Mouse (Mus musculus) heart, postnatal 0 days (tissue): ENCODE results near the gene Haus7. TPM values are rescaled to one million over a fixed set of nuclear protein-coding genes. Genes with fewer than 3 reads are reported as not detected.

Source experiments
- ATAC-seq: fragments of 200-750 bp; cut with Nextera tagmentation; 2 replicates; pipeline ENCODE4 v1.8.0; 2017; ENCODE audit warnings: low read depth, moderate number of reproducible peaks, moderate library complexity; ENCODE audit not compliant: insufficient read depth
- DNase-seq: peaks from one replicate; pipeline ENCODE4 v3.0.0-alpha.2; 2016; ENCODE audit warnings: low spot score
- H3K27ac ChIP-seq: fragments of 300-500 bp; sonication (generic); 2 replicates; pipeline ENCODE4 v1.5.1; 2014; ENCODE audit warnings: low read depth, mild to moderate bottlenecking
- H3K27me3 ChIP-seq: fragments of 300-500 bp; sonication (generic); 2 replicates; pipeline ENCODE4 v1.6.1; 2014; ENCODE audit warnings: low read length, mixed read lengths; ENCODE audit not compliant: control insufficient read depth, insufficient read depth
- H3K36me3 ChIP-seq: fragments of 300-500 bp; sonication (generic); replicated peaks from 2 replicates; pipeline ENCODE4 v1.6.1; 2014; ENCODE audit warnings: low read length, mixed read lengths; ENCODE audit not compliant: control insufficient read depth, insufficient read depth
- H3K4me1 ChIP-seq: fragments of 300-500 bp; sonication (generic); 2 replicates; pipeline ENCODE4 v1.6.1; 2014; ENCODE audit warnings: antibody characterized with exemption; ENCODE audit not compliant: control insufficient read depth, insufficient read depth
- H3K4me2 ChIP-seq: fragments of 300-500 bp; sonication (generic); 2 replicates; pipeline ENCODE4 v1.6.1; 2014; ENCODE audit warnings: low read depth, mild to moderate bottlenecking, low read length, moderate library complexity
- H3K4me3 ChIP-seq: fragments of 300-500 bp; sonication (generic); 2 replicates; pipeline ENCODE4 v1.5.1; 2014; ENCODE audit warnings: low read depth, low read length
- H3K9ac ChIP-seq: fragments of 300-500 bp; sonication (generic); replicated peaks from 2 replicates; pipeline ENCODE4 v1.6.1; 2014; ENCODE audit warnings: low read depth, low read length, mixed read lengths
- H3K9me3 ChIP-seq: fragments of 300-500 bp; sonication (generic); replicated peaks from 2 replicates; pipeline ENCODE4 v1.6.1; 2016; ENCODE audit warnings: low read length; ENCODE audit not compliant: control insufficient read depth
- CTCF ChIP-seq: IDR thresholded peaks from 2 replicates; pipeline ENCODE4 v1.5.1; 2016; ENCODE audit warnings: antibody characterized with exemption, control low read depth, low read depth
- EP300 ChIP-seq: IDR thresholded peaks from 2 replicates; pipeline ENCODE4 v1.6.1; 2016; ENCODE audit warnings: antibody characterized with exemption, low read depth
- whole genome bisulfite sequencing: fragments of 180-500 bp; shearing (Covaris S2); extraction: QIAGEN DNeasy Blood & Tissue Kit; methylation state at CpG from one replicate; pipeline ENCODE4 v1.1.7; 2014; 5-methylcytosine and 5-hydroxymethylcytosine counted together
- polyA plus RNA-seq: library from polyadenylated mRNA; unstranded; fragments of >200 nt; fragmentation: Nextera tagmentation; extraction: Ambion mirVana; gene quantifications from 2 replicates; pipeline ENCODE4 v1.2.1, GENCODE M21; 2015
- total RNA-seq: library from RNA; depleted of rRNA; stranded (reverse); fragments of >200 nt; gene quantifications from 2 replicates; pipeline ENCODE4 v1.2.3, GENCODE M21; 2014; ENCODE audit warnings: low replicate concordance

Haus7 gene
- total and polyA plus RNA-seq, 2 experiments from 2014 or later: 23.2 to 34.7 TPM

DNA sequence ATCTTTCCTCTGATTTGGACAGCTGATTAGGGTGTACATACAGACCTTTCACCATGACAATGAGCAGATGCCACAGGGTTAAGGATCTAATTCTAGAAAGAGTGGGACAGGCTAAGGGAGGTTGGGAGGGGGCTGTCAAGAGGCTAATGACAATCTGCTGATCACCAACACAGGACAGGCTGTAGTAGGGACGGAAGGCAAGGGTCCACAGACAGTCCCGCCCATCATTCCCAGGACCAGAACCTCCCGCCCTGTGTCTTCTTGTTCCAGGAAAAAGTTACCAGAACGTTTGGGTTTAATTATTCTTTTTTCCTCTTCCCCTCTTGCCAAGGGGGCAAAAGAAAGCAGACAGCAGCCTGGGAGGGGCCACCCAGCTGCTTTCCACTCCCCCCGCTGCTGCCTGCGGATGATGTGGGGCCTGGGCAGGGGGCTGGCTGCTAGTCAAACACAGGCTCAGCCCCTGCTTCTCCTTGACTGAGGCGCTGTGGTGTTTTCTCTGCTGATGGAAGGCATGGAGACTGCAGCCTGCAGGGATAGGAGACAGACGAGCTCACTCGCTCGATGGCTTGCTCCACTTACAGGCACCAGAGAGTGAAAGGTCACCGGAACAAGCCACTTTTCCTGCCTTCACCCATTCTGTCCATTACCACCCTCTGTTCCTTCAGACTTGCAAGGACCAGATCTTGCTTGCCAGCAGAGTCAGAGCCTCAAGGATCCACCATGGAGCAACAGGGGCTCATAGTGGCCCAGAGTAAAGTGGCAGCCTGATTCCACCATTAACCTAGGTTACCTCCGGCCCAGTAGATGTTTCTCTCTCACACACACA lies 15.7 kb upstream of the Haus7 start:
- H3K4me2 ChIP-seq: no peak overlapping the region

DNA sequence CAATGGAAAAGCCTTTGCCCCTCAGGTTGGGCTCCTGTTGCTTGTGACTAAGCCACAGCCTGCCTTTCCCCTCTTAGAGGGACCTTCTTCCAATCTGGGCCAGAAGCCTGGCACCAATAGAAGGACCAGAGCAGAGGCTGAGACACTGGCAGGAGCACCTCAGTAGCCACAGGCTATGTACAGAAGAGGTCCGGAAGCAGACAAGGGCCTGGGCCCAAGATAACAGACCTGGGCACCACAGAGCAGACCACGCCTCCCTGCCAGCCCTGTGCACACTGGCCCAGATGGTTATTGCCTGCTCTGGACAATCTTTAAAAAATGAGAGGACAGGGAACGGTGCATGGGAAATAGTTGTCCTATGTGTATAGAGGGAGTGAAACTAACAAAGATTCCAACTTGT lies 12.9 kb upstream of the Haus7 start:
- H3K9me3 ChIP-seq: no peaks in the 10 kb centered on the region
- no peaks in the 10 kb centered on the region for H3K27me3 ChIP-seq
- H3K4me2 ChIP-seq: no peak overlapping the region
- H3K27ac ChIP-seq: no peak overlapping the region
- ATAC-seq (no peak), DNase-seq (no peak)
- H3K4me1 ChIP-seq: no peaks in the 10 kb centered on the region
- TF ChIP-seq CTCF (no peak), EP300 (no peak)
- no peak overlapping the region for H3K4me3 ChIP-seq
- 69% methylated on average over 3 of the region's 3 CpGs for WGBS
- no peak overlapping the region for H3K9ac ChIP-seq
- no peaks in the 10 kb centered on the region for H3K36me3 ChIP-seq

More for the DNA sequence above, 15.7 kb upstream of the Haus7 start:
- H3K4me3 ChIP-seq: no peak overlapping the region
- H3K9me3 ChIP-seq: no peaks in the 10 kb centered on the region
- TF ChIP-seq CTCF: no peak
- TF ChIP-seq EP300: no peak
- H3K9ac ChIP-seq: no peak overlapping the region
- peak overlapping the region; percentile 46; the same call in 1 of the 2 replicates for H3K27ac ChIP-seq
- H3K36me3 ChIP-seq: no peaks in the 10 kb centered on the region
- H3K4me1 ChIP-seq: no peaks in the 10 kb centered on the region
- no peaks in the 10 kb centered on the region for H3K27me3 ChIP-seq
- 45% methylated on average over 12 of the region's 12 CpGs for WGBS
- DNase-seq (no peak), ATAC-seq (0 out of 2 replicates have a peak, but pooled peaks have one; percentile 34)

DNA sequence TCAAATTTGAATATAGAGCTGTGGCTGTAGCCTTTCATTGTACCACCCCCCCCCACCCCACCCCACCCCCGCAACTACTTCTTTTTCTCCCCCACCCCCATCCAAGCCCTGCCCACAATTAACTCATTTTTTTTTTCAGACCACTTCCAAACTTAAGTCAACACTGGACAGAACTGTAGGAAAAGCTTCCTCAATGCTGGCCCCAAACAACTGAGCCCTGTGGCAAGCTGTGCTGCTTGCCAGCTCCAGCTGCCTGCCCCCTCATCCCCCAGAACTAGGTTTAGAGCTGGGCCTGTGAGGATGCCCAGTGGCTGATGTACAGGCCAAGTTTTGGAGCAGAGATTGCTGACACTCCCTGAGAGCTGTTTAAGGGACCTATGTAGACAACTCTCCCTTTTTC lies 9.9 kb upstream of the Haus7 start:
- TF ChIP-seq EP300 (no peak), CTCF (no peak)
- Histone ChIP-seq H3K4me3 (no peak overlapping the region), H3K27ac (0 out of 2 replicates have a peak overlapping the region, but pooled peaks have one; percentile 12), H3K9me3 (no peaks in the 10 kb centered on the region), H3K27me3 (no peaks in the 10 kb centered on the region), H3K4me1 (no peaks in the 10 kb centered on the region), H3K36me3 (no peaks in the 10 kb centered on the region), H3K4me2 (no peak overlapping the region), H3K9ac (no peak overlapping the region)
- no peak for DNase-seq
- WGBS: 20% methylated on average over 1 of the region's 1 CpGs
- no peak for ATAC-seq

DNA sequence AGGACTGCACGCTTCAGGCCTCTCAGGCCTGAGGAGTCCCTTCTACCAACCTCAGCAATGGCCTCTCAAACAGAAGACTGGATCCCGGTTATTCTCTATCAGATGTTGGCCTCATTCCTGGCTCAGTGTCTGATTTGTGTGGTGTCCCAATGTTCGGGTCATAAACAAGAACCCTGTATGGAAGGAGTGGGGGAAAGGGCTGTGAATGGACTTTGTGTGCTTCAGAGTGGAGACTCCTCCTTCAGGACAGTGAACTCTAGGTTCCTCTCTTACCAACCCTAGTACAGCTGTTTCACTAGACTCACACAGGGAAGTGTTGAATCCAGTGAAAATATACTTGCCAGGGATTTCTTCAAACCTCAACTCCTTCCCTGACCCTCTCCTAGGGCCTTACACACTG lies 9.5 kb upstream of the Haus7 start:
- Histone ChIP-seq H3K4me3 (no peak overlapping the region), H3K27me3 (no peaks in the 10 kb centered on the region), H3K27ac (peak overlapping the region; percentile 65), H3K4me2 (no peak overlapping the region), H3K36me3 (no peaks in the 10 kb centered on the region), H3K4me1 (no peaks in the 10 kb centered on the region), H3K9me3 (no peaks in the 10 kb centered on the region), H3K9ac (no peak overlapping the region)
- 64% methylated on average over 3 of the region's 3 CpGs for WGBS
- DNase-seq (no peak), ATAC-seq (no peak)
- no peak for TF ChIP-seq EP300
- TF ChIP-seq CTCF: no peak

DNA sequence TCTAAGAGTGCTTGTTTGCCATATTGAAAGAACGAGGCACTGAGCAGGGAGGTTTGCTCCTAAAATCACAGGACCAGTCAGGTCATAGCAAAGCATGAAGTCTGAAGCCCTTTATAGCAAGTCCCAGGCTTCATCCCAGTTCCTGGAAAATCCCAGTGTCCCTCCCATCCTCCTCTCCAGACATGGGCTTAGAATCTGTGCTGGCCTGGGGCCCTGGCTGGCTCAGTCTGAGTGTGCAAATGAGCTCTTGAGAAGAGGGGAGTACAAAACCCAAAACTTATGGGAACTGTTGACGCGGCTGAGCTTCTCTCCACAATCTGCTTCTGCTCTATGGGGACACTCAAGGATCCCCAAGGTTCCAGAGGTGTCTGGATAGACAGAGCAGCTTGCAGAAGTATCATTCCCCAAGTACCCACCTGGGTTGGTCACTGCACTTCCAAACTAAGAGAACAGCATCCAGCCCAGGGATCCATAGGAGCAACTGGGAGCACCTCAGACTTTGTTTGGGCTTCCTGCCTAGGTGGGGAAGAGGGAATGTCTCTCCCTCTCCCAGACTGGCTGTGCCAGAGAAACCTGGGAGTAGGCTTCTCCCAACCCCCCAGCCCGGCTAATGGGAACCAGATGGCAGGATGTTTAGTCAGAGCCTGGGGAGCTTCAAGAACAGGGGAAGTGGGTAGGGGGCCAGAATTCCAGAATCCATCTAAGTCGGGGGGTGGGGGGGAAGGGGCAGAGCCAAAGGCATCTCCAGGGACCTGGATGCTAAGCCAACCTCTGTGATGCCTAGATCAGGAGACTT lies 8.8 kb upstream of the Haus7 start:
- Histone ChIP-seq H3K4me1 (no peaks in the 10 kb centered on the region), H3K27me3 (no peaks in the 10 kb centered on the region), H3K27ac (peak overlapping the region; percentile 65), H3K4me2 (no peak overlapping the region), H3K9me3 (no peaks in the 10 kb centered on the region), H3K9ac (no peak overlapping the region), H3K4me3 (no peak overlapping the region), H3K36me3 (no peaks in the 10 kb centered on the region)
- WGBS: 55% methylated on average over 5 of the region's 5 CpGs
- peak; percentile 36 for ATAC-seq
- TF ChIP-seq EP300: no peak
- no peak for DNase-seq
